Mouse (Mus musculus) intestine, embryonic 14.5 days (tissue): ENCODE results near the gene Arpc3. TPM values are rescaled to one million over a fixed set of nuclear protein-coding genes. Genes with fewer than 3 reads are reported as not detected.

Experiments
- ATAC-seq: fragments of 200-750 bp; cut with Nextera tagmentation; replicated peaks from 2 replicates; pipeline ENCODE4 v1.8.0; 2017; ENCODE audit warnings: low read depth, moderate number of reproducible peaks, moderate TSS enrichment, moderate library complexity; ENCODE audit not compliant: low FRiP score, low TSS enrichment
- DNase-seq: peaks from one replicate; pipeline ENCODE4 v3.0.0-alpha.2; 2018; ENCODE audit warnings: low spot score
- H3K27ac ChIP-seq: fragments of 300-500 bp; sonication (generic); 2 replicates; pipeline ENCODE4 v1.5.1; 2014; ENCODE audit warnings: low read depth, mild to moderate bottlenecking, control low read depth
- H3K27me3 ChIP-seq: fragments of 300-500 bp; sonication (generic); replicated peaks from 2 replicates; pipeline ENCODE4 v1.6.1; 2014; ENCODE audit warnings: low read length, control low read depth; ENCODE audit not compliant: control insufficient read depth, insufficient read depth
- H3K36me3 ChIP-seq: fragments of 300-500 bp; sonication (generic); 2 replicates; pipeline ENCODE4 v1.6.1; 2014; ENCODE audit warnings: low read length, control low read depth; ENCODE audit not compliant: control insufficient read depth, insufficient read depth
- H3K4me1 ChIP-seq: fragments of 300-500 bp; sonication (generic); replicated peaks from 2 replicates; pipeline ENCODE4 v1.6.1; 2014; ENCODE audit warnings: low read length, control low read depth, mixed read lengths; ENCODE audit not compliant: control insufficient read depth, insufficient read depth
- H3K4me2 ChIP-seq: fragments of 300-500 bp; sonication (generic); 2 replicates; pipeline ENCODE4 v1.6.1; 2014; ENCODE audit warnings: low read length
- H3K4me3 ChIP-seq: fragments of 300-500 bp; sonication (generic); 2 replicates; pipeline ENCODE4 v1.5.1; 2014; ENCODE audit warnings: low read depth, low read length, control low read depth, mixed read lengths
- H3K9ac ChIP-seq: fragments of 300-500 bp; sonication (generic); 2 replicates; pipeline ENCODE4 v1.6.1; 2014; ENCODE audit warnings: mild to moderate bottlenecking, low read length
- H3K9me3 ChIP-seq: fragments of 300-500 bp; sonication (generic); 2 replicates; pipeline ENCODE4 v1.6.1; 2016; ENCODE audit warnings: low read length, control low read depth; ENCODE audit not compliant: control insufficient read depth
- WGBS: fragments of 180-500 bp; shearing (Covaris S2); extraction: QIAGEN DNeasy Blood & Tissue Kit; methylation state at CpG from one replicate; pipeline ENCODE4 v1.1.7; 2014; 5-methylcytosine and 5-hydroxymethylcytosine counted together
- polyA plus RNA-seq: library from polyadenylated mRNA; unstranded; fragments of >200 nt; fragmentation: Nextera tagmentation; extraction: Ambion mirVana; gene quantifications from 2 replicates; pipeline ENCODE4 v1.2.1, GENCODE M21; 2014

The Arpc3 gene
- polyA plus RNA-seq, 1 experiment from 2014 or later = 39.3 TPM

- H3K27me3 ChIP-seq = no peaks in the 10 kb centered on the region
These were observed 11.1 kb downstream of the Arpc3 start for GRCm38 (mm10) chr5:122402772-122403171.

GRCm38 (mm10) chr5:122403362-122403761 lies 11.7 kb downstream of the Arpc3 start:
- DNase-seq = no peak
- Histone ChIP-seq H3K27ac (no peak overlapping the region), H3K4me3 (no peak overlapping the region), H3K9me3 (peaks cover 3% of the 10 kb centered on the region; the same call in 1 of the 2 replicates), H3K4me1 (no peaks in the 10 kb centered on the region), H3K36me3 (peaks cover 84% of the 10 kb centered on the region), H3K9ac (no peak overlapping the region), H3K4me2 (no peak overlapping the region), H3K27me3 (no peaks in the 10 kb centered on the region)
- ATAC-seq = no peak
- 95% methylated on average over 12 of the region's 12 CpGs for WGBS

More at GRCm38 (mm10) chr5:122402772-122403171, 11.1 kb downstream of the Arpc3 start:
- H3K9me3 ChIP-seq = peaks cover 3% of the 10 kb centered on the region; the same call in 1 of the 2 replicates
- peaks cover 88% of the 10 kb centered on the region for H3K36me3 ChIP-seq
- ATAC-seq (no peak), DNase-seq (no peak)
- no peak overlapping the region for H3K27ac ChIP-seq
- no peak overlapping the region for H3K4me3 ChIP-seq
- whole genome bisulfite sequencing = 88% methylated on average over 5 of the region's 5 CpGs
- H3K4me1 ChIP-seq = no peaks in the 10 kb centered on the region
- no peak overlapping the region for H3K4me2 ChIP-seq
- no peak overlapping the region for H3K9ac ChIP-seq

GRCm38 (mm10) chr5:122405537-122405936 lies 13.9 kb downstream of the Arpc3 start:
- no peak overlapping the region for H3K9ac ChIP-seq
- peaks cover 3% of the 10 kb centered on the region; the same call in 1 of the 2 replicates for H3K9me3 ChIP-seq
- H3K27me3 ChIP-seq = no peaks in the 10 kb centered on the region
- WGBS = 93% methylated on average over 10 of the region's 10 CpGs
- ATAC-seq (no peak), DNase-seq (no peak)
- H3K27ac ChIP-seq = no peak overlapping the region
- no peak overlapping the region for H3K4me2 ChIP-seq
- H3K4me1 ChIP-seq = no peaks in the 10 kb centered on the region
- peaks cover 64% of the 10 kb centered on the region for H3K36me3 ChIP-seq
- H3K4me3 ChIP-seq = no peak overlapping the region

GRCm38 (mm10) chr5:122409692-122410645 lies 18.3 kb downstream of the Arpc3 start:
- H3K36me3 ChIP-seq = peaks cover 26% of the 10 kb centered on the region
- H3K9me3 ChIP-seq = peaks cover 3% of the 10 kb centered on the region; the same call in 1 of the 2 replicates
- DNase-seq = no peak
- no peak overlapping the region for H3K4me3 ChIP-seq
- H3K4me1 ChIP-seq = no peaks in the 10 kb centered on the region
- 86% methylated on average over 19 of the region's 19 CpGs for WGBS
- ATAC-seq = no peak
- no peak overlapping the region for H3K4me2 ChIP-seq
- H3K27ac ChIP-seq = no peak overlapping the region
- H3K9ac ChIP-seq = no peak overlapping the region
- H3K27me3 ChIP-seq = no peaks in the 10 kb centered on the region

- Histone ChIP-seq H3K4me3 (no peak overlapping the region), H3K4me1 (no peaks in the 10 kb centered on the region), H3K27ac (no peak overlapping the region), H3K9ac (no peak overlapping the region), H3K4me2 (no peak overlapping the region), H3K27me3 (no peaks in the 10 kb centered on the region), H3K9me3 (no peaks in the 10 kb centered on the region), H3K36me3 (peaks cover 7% of the 10 kb centered on the region)
- no peak for ATAC-seq
- DNase-seq = no peak
- WGBS = 52% methylated on average over 5 of the region's 5 CpGs
These were observed 20.2 kb downstream of the Arpc3 start for GRCm38 (mm10) chr5:122411892-122412291.

GRCm38 (mm10) chr5:122412826-122413225 lies 21.1 kb downstream of the Arpc3 start:
- H3K27me3 ChIP-seq = no peaks in the 10 kb centered on the region
- no peak for DNase-seq
- no peaks in the 10 kb centered on the region for H3K4me1 ChIP-seq
- H3K36me3 ChIP-seq = no peaks in the 10 kb centered on the region
- H3K4me2 ChIP-seq = no peak overlapping the region
- no peak for ATAC-seq
- H3K9me3 ChIP-seq = no peaks in the 10 kb centered on the region
- no peak overlapping the region for H3K27ac ChIP-seq
- H3K4me3 ChIP-seq = no peak overlapping the region
- no peak overlapping the region for H3K9ac ChIP-seq
- WGBS = 50% methylated on average over 6 of the region's 6 CpGs

GRCm38 (mm10) chr5:122414351-122414750 lies 22.7 kb downstream of the Arpc3 start:
- Histone ChIP-seq H3K27ac (no peak overlapping the region), H3K4me2 (no peak overlapping the region), H3K36me3 (no peaks in the 10 kb centered on the region), H3K9me3 (no peaks in the 10 kb centered on the region), H3K9ac (no peak overlapping the region), H3K27me3 (no peaks in the 10 kb centered on the region), H3K4me3 (no peak overlapping the region), H3K4me1 (no peaks in the 10 kb centered on the region)
- ATAC-seq = no peak
- 93% methylated on average over 5 of the region's 5 CpGs for WGBS
- DNase-seq = no peak

GRCm38 (mm10) chr5:122415465-122415864 lies 23.8 kb downstream of the Arpc3 start:
- no peak overlapping the region for H3K4me3 ChIP-seq
- ATAC-seq (no peak), DNase-seq (no peak)
- H3K9ac ChIP-seq = no peak overlapping the region
- no peaks in the 10 kb centered on the region for H3K4me1 ChIP-seq
- H3K27me3 ChIP-seq = no peaks in the 10 kb centered on the region
- no peak overlapping the region for H3K4me2 ChIP-seq
- no peaks in the 10 kb centered on the region for H3K36me3 ChIP-seq
- H3K27ac ChIP-seq = no peak overlapping the region
- 89% methylated on average over 12 of the region's 12 CpGs for WGBS
- H3K9me3 ChIP-seq = no peaks in the 10 kb centered on the region
